Mouse (Mus musculus): Measurements from ENCODE around the gene Akap6.

- TF ChIP-seq CTCF (IDR thresholded peaks at IDR 0.05; ENCODE audit: borderline replicate concordance, insufficient read depth, low read depth, low read length) (no peak), POLR2A (IDR thresholded peaks at IDR 0.05; ENCODE audit: borderline replicate concordance, insufficient read depth, low read length) (no peak)
These were observed 492.3 kb downstream of the Akap6 start for GRCm38 (mm10) chr12:53191435-53191834.
